Mouse (Mus musculus) heart, adult 2 months (tissue): Measurements from ENCODE around the gene Cacna1d.

Source experiments
- CTCF ChIP-seq: fragments of 200-600 bp; IDR thresholded peaks from 2 replicates; pipeline ENCODE4 v1.8.1; 2022; ENCODE audit warnings: antibody characterized with exemption, mild to moderate bottlenecking, moderate library complexity
- EP300 ChIP-seq: fragments of 200-500 bp; IDR thresholded peaks from 2 replicates; pipeline ENCODE4 v1.6.1; 2011; ENCODE audit warnings: low read depth, low read length, control low read depth; ENCODE audit not compliant: insufficient read depth

DNA sequence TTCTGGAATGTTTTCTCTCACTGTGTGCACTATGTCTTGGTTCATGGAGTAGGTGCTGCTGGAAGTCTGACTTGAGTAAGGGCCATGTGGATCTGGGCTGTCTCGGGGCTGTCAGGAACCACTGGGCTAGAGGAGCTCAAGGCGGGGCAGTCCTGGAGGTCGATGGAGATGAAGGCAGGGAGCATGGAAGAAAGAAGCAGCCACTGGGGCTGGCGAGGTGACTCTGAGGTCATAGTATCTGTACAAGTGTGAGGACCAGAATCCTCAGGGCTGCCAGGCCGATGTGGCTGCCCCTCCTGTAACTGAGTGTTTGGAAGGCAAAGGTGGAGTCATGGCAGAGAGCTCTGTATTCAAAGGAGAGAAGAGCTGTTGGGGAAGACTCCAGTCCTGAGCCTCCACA, 37.7 kb upstream of the Cacna1d start:
- TF ChIP-seq CTCF: no peak
- TF ChIP-seq EP300: no peak
